Mouse (Mus musculus) C2C12 (cell line): ENCODE data around the gene Strn4. TPM values are rescaled to one million over a fixed set of nuclear protein-coding genes. Genes with fewer than 3 reads are reported as not detected.

Experiments used
- H3K27me3 ChIP-seq: one replicate; pipeline ENCODE4 v1.6.1; 2011; ENCODE audit not compliant: control insufficient read depth, insufficient read depth, insufficient read length
- H3K36me3 ChIP-seq: one replicate; pipeline ENCODE4 v1.6.1; 2011; ENCODE audit not compliant: control insufficient read depth, insufficient read depth
- H3K4me3 ChIP-seq: one replicate; pipeline ENCODE4 v1.5.1; 2011; ENCODE audit warnings: mild to moderate bottlenecking, control low read depth; ENCODE audit not compliant: poor library complexity, insufficient read depth, severe bottlenecking
- H3K79me2 ChIP-seq: one replicate; pipeline ENCODE4 v1.6.1; 2011; ENCODE audit not compliant: control insufficient read depth, insufficient read depth
- H3K79me3 ChIP-seq: one replicate; pipeline ENCODE4 v1.6.1; 2011; ENCODE audit warnings: low read depth, control low read depth
- H3ac ChIP-seq: one replicate; pipeline ENCODE3; 2011; ENCODE audit warnings: low read depth; ENCODE audit not compliant: control insufficient read depth, insufficient read length
- CEBPB ChIP-seq: IDR thresholded peaks from one replicate; pipeline ENCODE4 v1.6.1; 2011; ENCODE audit warnings: low read depth, mild to moderate bottlenecking, control low read depth, moderate library complexity
- CTCF ChIP-seq: IDR thresholded peaks from one replicate; pipeline ENCODE4 v1.5.1; 2011; ENCODE audit not compliant: control insufficient read depth, insufficient read depth, insufficient read length
- FOSL1 ChIP-seq: IDR thresholded peaks from one replicate; pipeline ENCODE4 v1.8.0; 2011; ENCODE audit warnings: mild to moderate bottlenecking, low read length; ENCODE audit not compliant: poor library complexity, insufficient read depth, severe bottlenecking
- MAX ChIP-seq: IDR thresholded peaks from one replicate; pipeline ENCODE4 v1.6.1; 2011; ENCODE audit warnings: mild to moderate bottlenecking, control low read depth
- MYOD1 ChIP-seq: IDR thresholded peaks from one replicate; pipeline ENCODE4 v1.6.1; 2011; ENCODE audit warnings: low read depth; ENCODE audit not compliant: control insufficient read depth, insufficient read length
- MYOG ChIP-seq: IDR thresholded peaks from one replicate; pipeline ENCODE4 v1.6.1; 2011; ENCODE audit not compliant: control insufficient read depth, insufficient read length; ENCODE audit errors: extremely low read depth
- USF1 ChIP-seq: IDR thresholded peaks from one replicate; pipeline ENCODE4 v1.6.1; 2011; ENCODE audit warnings: low read depth, mild to moderate bottlenecking, control low read depth, moderate library complexity
- polyA plus RNA-seq: library from polyadenylated mRNA; unstranded; fragments of >200 nt; fragmentation: generic; extraction: Trizol; gene quantifications from one replicate; pipeline ENCODE4 v1.2.1, GENCODE M21; 2012; ENCODE audit warnings: missing spikeins

Strn4 gene
- polyA plus RNA-seq, 1 experiment, result 50.4 TPM

GRCm38 (mm10) chr7:16872478-16872877 lies 56.8 kb downstream of the Strn4 start:
- Histone ChIP-seq H3ac (no peak overlapping the region), H3K4me3 (no peak overlapping the region), H3K27me3 (no peaks in the 10 kb centered on the region), H3K79me2 (no peaks in the 10 kb centered on the region), H3K36me3 (no peaks in the 10 kb centered on the region), H3K79me3 (no peaks in the 10 kb centered on the region)
- TF ChIP-seq CEBPB (no peak), FOSL1 (no peak), MYOG (no peak), USF1 (no peak), MYOD1 (no peak), MAX (no peak), CTCF (no peak)

DNA sequence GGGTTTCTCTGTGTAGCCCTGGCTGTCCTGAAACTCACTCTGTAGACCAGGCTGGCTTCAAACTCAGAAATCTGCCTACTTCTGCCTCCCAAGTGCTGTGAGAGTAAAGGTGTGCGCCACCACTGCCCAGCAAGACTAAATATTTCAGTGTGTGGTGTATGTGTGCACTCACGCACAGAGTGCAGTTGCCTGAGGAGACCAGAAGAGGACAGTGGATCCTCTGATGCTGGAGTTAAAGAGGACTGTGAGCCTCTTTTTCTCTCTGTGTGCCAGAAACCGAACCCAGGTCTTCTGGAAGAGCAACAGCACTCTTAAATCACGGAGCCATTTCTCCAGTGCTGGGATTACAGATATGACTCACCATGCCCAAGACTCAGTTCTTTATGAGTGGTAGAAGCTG lies 57.7 kb downstream of the Strn4 start:
- Histone ChIP-seq H3K4me3 (no peak overlapping the region), H3K79me2 (no peaks in the 10 kb centered on the region), H3ac (no peak overlapping the region), H3K36me3 (no peaks in the 10 kb centered on the region), H3K27me3 (no peaks in the 10 kb centered on the region), H3K79me3 (no peaks in the 10 kb centered on the region)
- TF ChIP-seq MAX, result no peak
- TF ChIP-seq MYOD1, result no peak
- no peak for TF ChIP-seq USF1
- no peak for TF ChIP-seq CEBPB
- TF ChIP-seq CTCF, result no peak
- no peak for TF ChIP-seq FOSL1
- TF ChIP-seq MYOG, result no peak

GRCm38 (mm10) chr7:16874190-16874589 lies 58.5 kb downstream of the Strn4 start:
- no peaks in the 10 kb centered on the region for H3K27me3 ChIP-seq
- no peaks in the 10 kb centered on the region for H3K79me3 ChIP-seq
- no peak overlapping the region for H3K4me3 ChIP-seq
- TF ChIP-seq MYOD1 (no peak), CEBPB (no peak), FOSL1 (no peak), USF1 (no peak), MYOG (no peak), CTCF (peak; percentile 91)
- H3K79me2 ChIP-seq, result no peaks in the 10 kb centered on the region
- H3ac ChIP-seq, result peak overlapping the region; percentile 19
- H3K36me3 ChIP-seq, result no peaks in the 10 kb centered on the region

DNA sequence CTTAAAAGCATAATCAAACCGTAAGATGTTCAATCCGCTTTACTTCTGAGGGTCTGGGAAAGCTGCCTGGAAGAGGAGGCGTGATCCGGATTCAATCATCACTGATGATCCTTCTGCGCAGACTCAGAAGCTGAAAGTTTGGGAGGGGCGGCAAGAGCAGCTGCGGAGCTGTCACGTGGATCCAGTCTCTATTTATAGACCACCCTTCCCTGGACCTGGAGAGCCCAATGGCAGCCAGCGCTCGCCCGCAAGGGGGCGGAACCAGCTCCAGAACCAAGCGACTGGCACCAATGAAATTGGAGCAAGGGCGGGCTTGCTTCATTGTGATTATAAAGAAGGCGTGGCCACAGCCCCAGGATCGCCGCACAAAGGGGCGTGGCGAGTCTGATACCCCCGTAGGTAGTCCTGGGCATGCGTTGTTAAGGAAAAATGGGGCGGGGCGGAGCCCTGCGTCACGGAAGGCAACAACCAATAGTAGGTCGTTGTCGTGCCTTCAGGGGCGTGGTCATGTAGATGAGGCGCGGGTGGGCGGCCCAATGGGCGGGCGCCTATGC lies 59.1 kb downstream of the Strn4 start:
- Histone ChIP-seq H3ac (no peak overlapping the region), H3K4me3 (peak overlapping the region; percentile 29), H3K27me3 (no peaks in the 10 kb centered on the region), H3K79me2 (no peaks in the 10 kb centered on the region), H3K79me3 (no peaks in the 10 kb centered on the region), H3K36me3 (no peaks in the 10 kb centered on the region)
- TF ChIP-seq CTCF (no peak), MYOD1 (peak; percentile 16), USF1 (peak; percentile 82)

DNA sequence AGATGAGACGGTGACA lies 59.4 kb downstream of the Strn4 start, which contains the start of gene Dact3:
Gene Dact3 (plus strand): TSS at position 8 of the 16 bp plus-strand sequence.
- Histone ChIP-seq H3ac (peak within 1 kb of the TSS; percentile 76), H3K79me3 (no peaks in the 10 kb centered on the region), H3K27me3 (no peaks in the 10 kb centered on the region), H3K79me2 (no peaks in the 10 kb centered on the region), H3K4me3 (peak within 1 kb of the TSS; percentile 29), H3K36me3 (no peaks in the 10 kb centered on the region)
- TF ChIP-seq CEBPB (no peak), MAX (no peak), MYOD1 (no peak), MYOG (no peak), FOSL1 (no peak)

- Histone ChIP-seq H3K4me3 (peak overlapping the region; percentile 29), H3K79me3 (no peaks in the 10 kb centered on the region), H3K79me2 (no peaks in the 10 kb centered on the region), H3K36me3 (no peaks in the 10 kb centered on the region), H3ac (peak overlapping the region; percentile 76), H3K27me3 (no peaks in the 10 kb centered on the region)
- TF ChIP-seq USF1, result no peak
- TF ChIP-seq FOSL1, result no peak
- TF ChIP-seq MYOG, result no peak
- no peak for TF ChIP-seq CEBPB
- TF ChIP-seq MAX, result no peak
- no peak for TF ChIP-seq MYOD1
- no peak for TF ChIP-seq CTCF
Observed at GRCm38 (mm10) chr7:16875326-16875725, 59.6 kb downstream of the Strn4 start.
